ENCODE assay signal across 8 mouse cellular contexts in the genomic region with DNA sequence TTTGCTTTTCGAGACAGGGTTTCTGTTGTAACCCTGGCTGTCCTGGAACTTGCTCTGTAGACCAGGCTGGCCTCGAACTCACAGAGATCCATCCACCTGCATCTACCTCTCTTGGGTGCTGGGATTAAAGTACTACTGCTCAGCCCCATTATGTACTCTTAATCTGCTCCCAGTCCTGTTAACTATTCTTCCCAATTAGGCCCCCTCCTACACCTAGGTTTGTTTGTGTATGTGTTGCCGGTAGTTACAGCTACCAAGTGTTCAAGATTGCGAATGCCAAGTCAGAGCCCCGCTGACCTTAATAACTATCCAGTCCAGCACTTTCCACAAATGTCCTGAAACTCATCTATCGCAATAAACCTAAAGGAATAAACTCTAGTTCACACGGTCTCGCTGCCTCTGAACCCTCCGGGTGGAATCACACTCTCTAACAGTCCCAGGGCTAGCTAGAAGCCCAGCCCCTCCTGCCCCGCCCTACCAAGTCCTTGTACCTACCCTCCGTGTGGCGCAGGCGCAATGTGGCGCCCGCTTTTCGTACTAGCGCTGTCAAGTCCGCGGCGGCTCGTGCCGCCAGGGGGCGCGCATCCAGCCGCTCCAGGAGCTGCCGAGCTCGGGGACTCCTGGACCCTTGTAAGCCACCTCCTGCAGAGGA. TPM values are rescaled to one million over a fixed set of nuclear protein-coding genes. Genes with fewer than 3 reads are reported as not detected.
DNase-seq lines count a peak whose midpoint lies in the region; ATAC-seq and TF ChIP-seq lines count a peak whose summit lies in the region.

No protein-coding gene starts in this region.

- ATAC-seq in hindbrain, embryonic 11.5 days (ENCODE audit: low FRiP score): peak; percentile 89
- peak; percentile 96 for ATAC-seq in lung, postnatal 0 days

- no peaks in the 10 kb centered on the region for H3K36me3 ChIP-seq in hindbrain, embryonic 11.5 days (ENCODE audit: control insufficient read depth, insufficient read depth, low read length)
- no peaks in the 10 kb centered on the region for H3K36me3 ChIP-seq in lung, postnatal 0 days (ENCODE audit: insufficient read depth, low read length)

- H3K4me3 ChIP-seq in hindbrain, embryonic 11.5 days (ENCODE audit: low read depth, low read length): peak overlapping the region; percentile 12; the same call in 1 of the 2 replicates
- peak overlapping the region; percentile 10; the same call in 1 of the 2 replicates for H3K4me3 ChIP-seq in lung, postnatal 0 days (ENCODE audit: low read depth, low read length)

- no peaks in the 10 kb centered on the region for H3K27me3 ChIP-seq in hindbrain, embryonic 11.5 days (ENCODE audit: control insufficient read depth, insufficient read depth, low read length)
- H3K27me3 ChIP-seq in lung, postnatal 0 days (replicated peaks; ENCODE audit: insufficient read depth, low read length): no peaks in the 10 kb centered on the region

- H3K27ac ChIP-seq in hindbrain, embryonic 11.5 days (ENCODE audit: low read depth, low read length): no peak overlapping the region
- peak overlapping the region; percentile 14; the same call in 1 of the 2 replicates for H3K27ac ChIP-seq in lung, postnatal 0 days (ENCODE audit: low read length)

- H3K9ac ChIP-seq in hindbrain, embryonic 11.5 days (ENCODE audit: low read depth, low read length): no peak overlapping the region
- no peak overlapping the region for H3K9ac ChIP-seq in lung, postnatal 0 days (replicated peaks; ENCODE audit: low read depth)

- no peak for TF ChIP-seq EP300 in lung, postnatal 0 days (IDR thresholded peaks at IDR 0.05)

- DNase-seq in Muller cell, postnatal 12 days (ENCODE audit: inconsistent ontology term): peak; percentile 91
- DNase-seq in cerebellum, adult 9-11 months: peak; percentile 91
- peak; percentile 46 to 88 for DNase-seq in frontal cortex, adult 2 months (ENCODE audit: extremely low spot score in 1 of 2, low spot score in 1 of 2)
- peak; percentile 93 for DNase-seq in hindbrain, embryonic 11.5 days (ENCODE audit: low spot score)
- DNase-seq in layer of hippocampus, postnatal 10 days (ENCODE audit: low spot score in 2 of 2): peak; percentile 79 to 86
- peak; percentile 91 for DNase-seq in lung, postnatal 0 days (ENCODE audit: low spot score)
- DNase-seq in ovary, postnatal 10 days (ENCODE audit: low spot score): peak; percentile 69
- DNase-seq in thymus, postnatal 0 days (ENCODE audit: low spot score): peak; percentile 91

- peak; percentile 80 for TF ChIP-seq CTCF in lung, postnatal 0 days (IDR thresholded peaks at IDR 0.05)

- H3K9me3 ChIP-seq in hindbrain, embryonic 11.5 days (ENCODE audit: control insufficient read depth, low read length): no peaks in the 10 kb centered on the region
- no peaks in the 10 kb centered on the region for H3K9me3 ChIP-seq in lung, postnatal 0 days (ENCODE audit: low read length)

- no peaks in the 10 kb centered on the region for H3K4me1 ChIP-seq in hindbrain, embryonic 11.5 days (replicated peaks; ENCODE audit: control insufficient read depth, insufficient read depth, low read length)
- no peaks in the 10 kb centered on the region for H3K4me1 ChIP-seq in lung, postnatal 0 days (ENCODE audit: insufficient read depth, low read depth, low read length)

- peak overlapping the region; percentile 36 for H3K4me2 ChIP-seq in hindbrain, embryonic 11.5 days (replicated peaks; ENCODE audit: low read depth, low read length)
- peak overlapping the region; percentile 52 for H3K4me2 ChIP-seq in lung, postnatal 0 days (replicated peaks; ENCODE audit: low read depth, low read length)

- 22% methylated on average over 27 of the region's 27 CpGs for WGBS in hindbrain, embryonic 11.5 days
- 17% methylated on average over 26 of the region's 27 CpGs for WGBS in lung, postnatal 0 days

RNA-seq across cellular contexts. Expression of a gene that starts 1.5 kb away (rescaled TPM):
- polyA plus RNA-seq in frontal cortex, adult 2 months (2012; rRNA removed): 0.90 and 1.2 TPM in 2 replicates
- 0.07 and 0.25 TPM in 2 replicates for polyA plus RNA-seq in hindbrain, embryonic 11.5 days (2014; fragmentation: Nextera tagmentation; extraction: Ambion mirVana)
- total RNA-seq in layer of hippocampus, postnatal 10 days (2021): under 1 TPM in 1 of 2 experiments, not detected in 1; 0.42 TPM
- polyA plus RNA-seq in lung, postnatal 0 days (2015; fragmentation: Nextera tagmentation; extraction: Ambion mirVana): 3.5 and 3.7 TPM in 2 replicates
- 0.49 and 0.55 TPM in 2 replicates for polyA plus RNA-seq in thymus, postnatal 0 days (2015; fragmentation: Nextera tagmentation; extraction: Ambion mirVana)

RNA-seq across cellular contexts. Expression of a gene that starts 8.3 kb away (rescaled TPM):
- 14.6 and 15.6 TPM in 2 replicates for polyA plus RNA-seq in frontal cortex, adult 2 months (2012; rRNA removed)
- 45.7 and 49.3 TPM in 2 replicates for polyA plus RNA-seq in hindbrain, embryonic 11.5 days (2014; fragmentation: Nextera tagmentation; extraction: Ambion mirVana)
- 10 to 100 TPM; 14.9 to 19.3 TPM for total RNA-seq in layer of hippocampus, postnatal 10 days (2021)
- polyA plus RNA-seq in lung, postnatal 0 days (2015; fragmentation: Nextera tagmentation; extraction: Ambion mirVana): 238 and 242 TPM in 2 replicates
- 81.2 and 84.1 TPM in 2 replicates for polyA plus RNA-seq in thymus, postnatal 0 days (2015; fragmentation: Nextera tagmentation; extraction: Ambion mirVana)

RNA-seq across cellular contexts. Expression of a gene that starts 17.4 kb away (rescaled TPM):
- polyA plus RNA-seq in frontal cortex, adult 2 months (2012; rRNA removed): 26.2 and 32.7 TPM in 2 replicates
- 35.6 and 47.7 TPM in 2 replicates for polyA plus RNA-seq in hindbrain, embryonic 11.5 days (2014; fragmentation: Nextera tagmentation; extraction: Ambion mirVana)
- total RNA-seq in layer of hippocampus, postnatal 10 days (2021): 10 to 100 TPM; 35.5 to 38.4 TPM
- 25.9 and 26.1 TPM in 2 replicates for polyA plus RNA-seq in lung, postnatal 0 days (2015; fragmentation: Nextera tagmentation; extraction: Ambion mirVana)
- 28.8 and 28.9 TPM in 2 replicates for polyA plus RNA-seq in thymus, postnatal 0 days (2015; fragmentation: Nextera tagmentation; extraction: Ambion mirVana)

RNA-seq across cellular contexts. Expression of a gene that starts 22.5 kb away (rescaled TPM):
- 2.3 and 2.4 TPM in 2 replicates for polyA plus RNA-seq in frontal cortex, adult 2 months (2012; rRNA removed)
- polyA plus RNA-seq in hindbrain, embryonic 11.5 days (2014; fragmentation: Nextera tagmentation; extraction: Ambion mirVana): 1.9 and 2.5 TPM in 2 replicates
- total RNA-seq in layer of hippocampus, postnatal 10 days (2021): 1 to 10 TPM; 2.0 TPM
- 6.5 and 6.9 TPM in 2 replicates for polyA plus RNA-seq in lung, postnatal 0 days (2015; fragmentation: Nextera tagmentation; extraction: Ambion mirVana)
- polyA plus RNA-seq in thymus, postnatal 0 days (2015; fragmentation: Nextera tagmentation; extraction: Ambion mirVana): 5.3 and 6.2 TPM in 2 replicates

RNA-seq across cellular contexts. Expression of a gene that starts 34.6 kb away (rescaled TPM):
- 75.0 and 77.0 TPM in 2 replicates for polyA plus RNA-seq in frontal cortex, adult 2 months (2012; rRNA removed)
- 16.1 and 18.7 TPM in 2 replicates for polyA plus RNA-seq in hindbrain, embryonic 11.5 days (2014; fragmentation: Nextera tagmentation; extraction: Ambion mirVana)
- 10 to 100 TPM; 34.3 to 41.8 TPM for total RNA-seq in layer of hippocampus, postnatal 10 days (2021)
- polyA plus RNA-seq in lung, postnatal 0 days (2015; fragmentation: Nextera tagmentation; extraction: Ambion mirVana): 202 and 222 TPM in 2 replicates
- polyA plus RNA-seq in thymus, postnatal 0 days (2015; fragmentation: Nextera tagmentation; extraction: Ambion mirVana): 42.2 and 45.5 TPM in 2 replicates
